ENCODE assay signal across 12 mouse cellular contexts in the genomic region with DNA sequence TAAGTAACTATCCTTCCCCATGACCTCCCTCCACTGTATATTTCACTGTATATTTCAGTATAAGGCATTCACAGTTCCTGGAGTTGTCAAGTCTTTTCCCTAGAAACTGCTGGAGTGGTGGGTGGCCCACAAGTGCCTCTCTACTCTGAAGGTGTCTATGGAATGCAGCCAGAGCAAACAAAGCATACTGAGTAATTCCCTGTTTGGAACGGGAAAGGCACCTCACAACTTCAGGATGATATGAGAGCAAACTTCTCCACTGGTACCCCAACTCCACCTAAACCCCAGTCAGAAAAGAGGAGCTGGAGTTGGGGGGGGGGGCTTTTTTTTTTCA. TPM values are rescaled to one million over a fixed set of nuclear protein-coding genes. Genes with fewer than 3 reads are reported as not detected.
DNase-seq lines count a peak whose midpoint lies in the region; ATAC-seq lines count a peak whose summit lies in the region.
"Had no signal": no experiment of that assay in that cellular context is flagged by ENCODE, and none has a peak within 500 bp of the region (broad histone marks: within the 10 kb centered on the region; RNA-seq: fewer than 3 reads in every experiment).

No protein-coding gene starts in this region.

- WGBS in heart, embryonic 10.5 days: 21% methylated on average over 1 of the region's 1 CpGs
- 63% methylated on average over 1 of the region's 1 CpGs for WGBS in liver, embryonic 11.5 days
- 17% methylated on average over 1 of the region's 1 CpGs for WGBS in forebrain, embryonic 15.5 days

- ATAC-seq in liver, embryonic 11.5 days (replicated peaks; ENCODE audit: low FRiP score): no peak
- ATAC-seq in forebrain, embryonic 15.5 days (replicated peaks): no peak
- ATAC-seq: midbrain, embryonic 15.5 days had no signal

- peaks cover 29% of the 10 kb centered on the region for H3K4me1 ChIP-seq in heart, embryonic 10.5 days
- H3K4me1 ChIP-seq in liver, embryonic 11.5 days (replicated peaks; ENCODE audit: control insufficient read depth, insufficient read depth, low read length): peaks cover 11% of the 10 kb centered on the region
- H3K4me1 ChIP-seq in forebrain, embryonic 15.5 days: 0 out of 2 replicates have a peak, but pooled peaks cover 2% of the 10 kb centered on the region

- intact Hi-C loops in heart, postnatal 10 days (cut with DNase I): no loop called here
- intact Hi-C loops in left cerebral cortex, postnatal 25 days (cut with DNase I): loop anchor here (2.0 kb wide), 1 partner anchor 24 kb away; no protein-coding TSS in a partner anchor

- no peaks in the 10 kb centered on the region for H3K36me3 ChIP-seq in heart, embryonic 10.5 days
- no peaks in the 10 kb centered on the region for H3K36me3 ChIP-seq in liver, embryonic 11.5 days (ENCODE audit: control insufficient read depth, insufficient read depth, low read length)
- H3K36me3 ChIP-seq in forebrain, embryonic 15.5 days: no peaks in the 10 kb centered on the region
- H3K36me3 ChIP-seq: midbrain, embryonic 15.5 days had no signal

- H3K9ac ChIP-seq in liver, embryonic 11.5 days (ENCODE audit: low read depth, low read length): no peak overlapping the region
- H3K9ac ChIP-seq in forebrain, embryonic 15.5 days (replicated peaks): no peak overlapping the region
- H3K9ac ChIP-seq: liver, embryonic 14.5 days; midbrain, embryonic 15.5 days had no signal

- H3K27me3 ChIP-seq in heart, embryonic 10.5 days (ENCODE audit: insufficient read depth, poor library complexity, severe bottlenecking): no peaks in the 10 kb centered on the region
- H3K27me3 ChIP-seq in liver, embryonic 11.5 days (replicated peaks; ENCODE audit: control insufficient read depth, insufficient read depth, low read length): no peaks in the 10 kb centered on the region
- H3K27me3 ChIP-seq in forebrain, embryonic 15.5 days: no peaks in the 10 kb centered on the region
- H3K27me3 ChIP-seq: midbrain, embryonic 15.5 days had no signal

- no peak for DNase-seq in heart, embryonic 10.5 days (ENCODE audit: low spot score)
- no peak for DNase-seq in heart, postnatal 10 days
- no peak for DNase-seq in liver, embryonic 11.5 days (ENCODE audit: low spot score)
- no peak for DNase-seq in liver
- peak; percentile 63 to 94 for DNase-seq in left cerebral cortex, postnatal 25 days (ENCODE audit: low spot score in 2 of 2)
- DNase-seq in lung, postnatal 4 days: peak; percentile 68 to 72
- DNase-seq in adrenal gland, adult (ENCODE audit: inconsistent age in 2 of 2, low spot score in 1 of 2): no peak
- DNase-seq: cerebellum, adult 9-10 months; thymus, postnatal 14 days had no signal

- H3K4me3 ChIP-seq in heart, embryonic 10.5 days: no peak overlapping the region; the same call in 1 of the 2 replicates
- H3K4me3 ChIP-seq in liver, embryonic 11.5 days (ENCODE audit: low read depth, low read length): no peak overlapping the region
- no peak overlapping the region for H3K4me3 ChIP-seq in forebrain, embryonic 15.5 days
- H3K4me3 ChIP-seq: midbrain, embryonic 15.5 days had no signal

- peak overlapping the region; percentile 85 for H3K27ac ChIP-seq in heart, embryonic 10.5 days
- peak overlapping the region; percentile 9; the same call in 1 of the 2 replicates for H3K27ac ChIP-seq in liver, embryonic 11.5 days (ENCODE audit: low read depth, low read length)
- no peak overlapping the region for H3K27ac ChIP-seq in forebrain, embryonic 15.5 days (replicated peaks)
- H3K27ac ChIP-seq: liver, embryonic 14.5 days; midbrain, embryonic 15.5 days had no signal

- no peaks in the 10 kb centered on the region for H3K9me3 ChIP-seq in heart, embryonic 10.5 days
- H3K9me3 ChIP-seq in liver, embryonic 11.5 days (ENCODE audit: control insufficient read depth, low read length): no peaks in the 10 kb centered on the region
- H3K9me3 ChIP-seq in forebrain, embryonic 15.5 days: no peaks in the 10 kb centered on the region
- H3K9me3 ChIP-seq: midbrain, embryonic 15.5 days had no signal

- no peak overlapping the region for H3K4me2 ChIP-seq in liver, embryonic 11.5 days
- no peak overlapping the region for H3K4me2 ChIP-seq in forebrain, embryonic 15.5 days (replicated peaks)
- H3K4me2 ChIP-seq: midbrain, embryonic 15.5 days had no signal

RNA-seq across cellular contexts. Expression of a gene that starts 25.5 kb away (rescaled TPM):
- 47.7 and 59.8 TPM in 2 replicates for polyA plus RNA-seq in heart, embryonic 10.5 days (2016; fragmentation: Nextera tagmentation; extraction: Ambion mirVana)
- 10 to 100 TPM; 30.9 to 34.0 TPM for total RNA-seq in heart, postnatal 10 days (2021)
- 28.6 and 33.4 TPM in 2 replicates for polyA plus RNA-seq in liver, embryonic 11.5 days (2014; fragmentation: Nextera tagmentation; extraction: Ambion mirVana)
- 100 to 1,000 TPM in 1 of 2 experiments, 10 to 100 TPM in 1; 95.6 to 106 TPM for total RNA-seq in left cerebral cortex, postnatal 25 days (2021)
- 141 and 146 TPM in 2 replicates for polyA plus RNA-seq in forebrain, embryonic 15.5 days (2015; fragmentation: Nextera tagmentation; extraction: Ambion mirVana)

Comparison
In these comparisons a context has a peak if more than half of its experiments do, and no peak if none do; other contexts are left out.
1. DNase-seq: peak in left cerebral cortex, postnatal 25 days (2 of 2) and lung, postnatal 4 days (2 of 2); none in heart, embryonic 10.5 days (single experiment), heart, postnatal 10 days (0 of 2), liver, embryonic 11.5 days (single experiment), liver (single experiment) and adrenal gland, adult (0 of 2).